Mouse (Mus musculus): Measurements from ENCODE around the gene Galnt7. TPM values are rescaled to one million over a fixed set of nuclear protein-coding genes. Genes with fewer than 3 reads are reported as not detected.

Galnt7 gene
- polyA plus RNA-seq, 1 experiment from 2014 or later, result 10.1 TPM

DNA sequence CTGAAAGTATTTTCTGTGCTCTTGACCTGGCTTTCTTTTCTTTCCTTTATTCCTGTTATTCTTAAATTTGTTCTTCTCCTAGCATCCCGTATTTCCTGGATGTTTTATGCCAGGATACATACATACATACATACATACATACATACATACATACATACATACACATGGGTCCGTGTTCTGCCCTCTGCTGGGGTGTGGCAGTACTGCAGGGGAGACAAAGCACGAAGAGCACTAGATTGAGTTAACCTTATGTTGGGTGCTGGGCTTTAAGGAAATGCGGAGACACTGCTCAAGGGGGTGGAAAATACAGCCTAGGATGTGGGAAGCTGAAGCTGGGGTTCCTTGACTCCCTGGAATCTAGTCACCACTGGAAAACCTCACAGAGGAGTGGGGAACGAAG, 149.2 kb downstream of the Galnt7 start:
- H3K36me3 ChIP-seq, result no peaks in the 10 kb centered on the region

DNA sequence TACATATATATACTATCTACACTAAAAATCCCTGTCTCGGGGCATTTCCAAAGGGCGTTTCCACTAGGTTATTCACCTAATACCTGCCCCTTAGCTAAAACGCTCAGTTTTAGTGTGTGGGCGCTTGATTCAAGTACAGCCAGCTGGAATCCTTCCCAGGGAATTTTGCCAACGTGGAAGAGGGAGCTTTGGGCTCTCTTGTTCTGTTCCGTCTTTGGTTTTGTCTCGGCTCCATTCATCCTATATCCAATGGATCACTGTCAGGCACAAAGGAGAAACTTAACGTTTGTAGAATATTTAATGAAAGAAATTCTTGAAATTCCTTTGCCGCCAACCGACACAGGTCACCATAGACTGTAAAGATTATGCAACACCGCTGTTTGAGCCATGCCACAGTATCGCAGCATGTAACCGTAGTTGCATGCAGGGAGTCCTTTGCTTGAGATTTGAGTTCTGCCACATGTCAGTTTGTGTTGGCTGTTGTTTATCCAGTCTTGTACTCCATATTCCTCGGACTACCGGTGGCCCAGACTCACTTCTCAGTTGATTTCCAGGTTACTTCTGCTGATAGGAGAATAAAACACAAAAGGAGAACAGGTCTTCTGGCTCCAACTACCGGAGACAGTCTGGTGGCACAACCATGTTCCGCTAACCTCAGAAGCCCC, 153.9 kb downstream of the Galnt7 start:
- Histone ChIP-seq H3K9ac (replicated peaks) (no peak overlapping the region), H3K4me1 (peaks cover 13% of the 10 kb centered on the region), H3K36me3 (no peaks in the 10 kb centered on the region), H3K9me3 (no peaks in the 10 kb centered on the region), H3K4me3 (peak overlapping the region; percentile 15), H3K4me2 (replicated peaks) (peak overlapping the region; percentile 34), H3K27me3 (no peaks in the 10 kb centered on the region), H3K27ac (replicated peaks) (peak overlapping the region; percentile 59; the same call in 1 of the 2 replicates)
- peak; percentile 74 for ATAC-seq (replicated peaks)
- 17% methylated on average over 17 of the region's 17 CpGs for WGBS

More for the DNA sequence above, 149.2 kb downstream of the Galnt7 start:
- ATAC-seq (replicated peaks), result peak; percentile 29; the same call in 1 of the 2 replicates
- Histone ChIP-seq H3K4me3 (no peak overlapping the region), H3K27ac (replicated peaks) (no peak overlapping the region), H3K9me3 (no peaks in the 10 kb centered on the region), H3K27me3 (no peaks in the 10 kb centered on the region), H3K4me2 (replicated peaks) (no peak overlapping the region), H3K9ac (replicated peaks) (no peak overlapping the region), H3K4me1 (peaks cover 8% of the 10 kb centered on the region)
- WGBS, result 49% methylated on average over 5 of the region's 5 CpGs

DNA sequence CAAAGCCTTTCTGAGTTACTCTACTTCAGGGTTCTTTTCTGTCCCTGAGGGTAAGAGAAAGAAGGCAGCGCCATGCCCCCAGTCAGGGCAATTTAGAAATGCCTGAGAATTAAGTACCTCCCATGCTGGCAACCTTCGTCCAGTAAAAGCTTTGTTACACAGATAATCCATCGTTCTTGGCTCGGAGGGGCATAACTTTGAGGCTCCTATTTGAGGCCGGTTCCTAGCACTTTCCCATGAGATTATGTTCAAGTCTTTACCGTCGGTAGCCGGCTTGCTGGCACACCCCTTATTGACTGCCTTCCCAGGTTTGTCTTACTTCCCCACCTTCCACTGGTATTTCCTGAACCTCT, 154.4 kb downstream of the Galnt7 start:
- peaks cover 13% of the 10 kb centered on the region for H3K4me1 ChIP-seq
- H3K4me3 ChIP-seq, result peak overlapping the region; percentile 15
- no peaks in the 10 kb centered on the region for H3K36me3 ChIP-seq
- no peaks in the 10 kb centered on the region for H3K9me3 ChIP-seq
- H3K4me2 ChIP-seq (replicated peaks), result peak overlapping the region; percentile 34
- WGBS, result 13% methylated on average over 8 of the region's 8 CpGs
- no peak overlapping the region for H3K9ac ChIP-seq (replicated peaks)
- peak; percentile 54 for ATAC-seq (replicated peaks)
- H3K27me3 ChIP-seq, result no peaks in the 10 kb centered on the region
- peak overlapping the region; percentile 59 for H3K27ac ChIP-seq (replicated peaks)

DNA sequence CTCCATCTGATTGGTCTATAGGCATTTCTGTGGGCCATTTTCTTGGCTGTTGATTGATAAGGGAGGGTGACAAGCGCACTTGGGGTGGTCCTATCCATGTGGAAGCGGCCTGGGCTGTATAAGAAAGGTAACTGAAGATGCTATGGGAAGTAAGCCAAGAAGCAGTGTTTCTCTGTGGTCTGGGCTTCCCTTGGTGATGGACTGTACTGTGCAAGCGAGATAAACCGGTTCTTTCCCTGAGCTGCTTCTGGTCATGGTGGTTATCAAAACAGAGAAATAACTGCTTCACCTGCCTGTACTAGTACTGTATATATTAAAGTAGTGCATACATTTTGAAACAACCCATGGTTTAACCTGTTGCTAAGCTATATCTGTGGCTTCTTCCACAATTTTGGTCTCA, 161.0 kb downstream of the Galnt7 start:
- Histone ChIP-seq H3K4me2 (replicated peaks) (no peak overlapping the region), H3K27ac (replicated peaks) (no peak overlapping the region), H3K4me1 (peaks cover 3% of the 10 kb centered on the region; the same call in 1 of the 2 replicates), H3K4me3 (no peak overlapping the region), H3K9ac (replicated peaks) (no peak overlapping the region), H3K27me3 (no peaks in the 10 kb centered on the region), H3K9me3 (no peaks in the 10 kb centered on the region), H3K36me3 (no peaks in the 10 kb centered on the region)
- WGBS, result 90% methylated on average over 4 of the region's 4 CpGs
- no peak for ATAC-seq (replicated peaks)

DNA sequence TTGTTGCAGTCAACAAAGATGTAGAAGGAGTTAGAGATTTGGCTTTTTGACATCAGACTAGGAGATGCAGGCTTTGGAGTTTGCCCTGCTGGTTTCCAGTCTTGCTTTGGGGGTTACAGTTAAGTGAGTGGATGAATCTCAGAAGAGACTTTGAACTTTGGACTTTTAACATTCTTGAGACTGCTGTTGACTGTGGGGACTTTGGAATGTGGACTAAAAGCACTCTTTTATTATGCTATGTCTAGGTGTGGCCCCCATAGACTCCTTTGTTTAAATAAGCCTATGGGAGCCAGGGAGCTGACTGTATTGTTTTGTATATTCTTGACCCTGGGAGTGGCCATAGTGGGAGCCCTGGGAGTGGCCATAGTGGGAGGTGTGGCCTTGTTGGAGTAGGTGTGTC, 162.9 kb downstream of the Galnt7 start:
- Histone ChIP-seq H3K9me3 (no peaks in the 10 kb centered on the region), H3K4me1 (peaks cover 13% of the 10 kb centered on the region), H3K4me3 (no peak overlapping the region), H3K36me3 (no peaks in the 10 kb centered on the region), H3K4me2 (replicated peaks) (no peak overlapping the region), H3K27me3 (no peaks in the 10 kb centered on the region), H3K9ac (replicated peaks) (no peak overlapping the region), H3K27ac (replicated peaks) (no peak overlapping the region)
- ATAC-seq (replicated peaks), result no peak

DNA sequence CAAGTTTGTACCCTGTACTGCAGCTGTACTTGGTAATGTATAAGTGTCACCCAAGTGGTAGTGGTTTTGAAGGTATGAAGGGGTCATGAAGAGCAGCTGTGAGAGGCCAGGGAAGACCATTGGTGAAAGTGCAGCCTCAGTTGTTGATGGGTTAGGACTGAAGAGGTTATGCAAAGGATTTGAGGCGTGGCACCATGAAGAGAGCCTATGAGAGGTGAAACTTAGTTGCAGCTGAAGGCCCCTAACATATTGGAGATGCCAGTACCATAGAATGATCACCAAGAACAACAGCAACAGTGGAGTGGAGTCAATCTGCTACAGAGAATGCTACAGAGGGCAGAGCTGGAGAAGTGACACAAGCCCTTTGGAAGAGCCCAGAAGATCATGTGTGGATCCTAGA, 163.5 kb downstream of the Galnt7 start:
- ATAC-seq (replicated peaks), result no peak
- Histone ChIP-seq H3K4me1 (peaks cover 13% of the 10 kb centered on the region), H3K9me3 (no peaks in the 10 kb centered on the region), H3K4me3 (no peak overlapping the region), H3K27ac (replicated peaks) (no peak overlapping the region), H3K27me3 (no peaks in the 10 kb centered on the region), H3K4me2 (replicated peaks) (no peak overlapping the region), H3K36me3 (no peaks in the 10 kb centered on the region), H3K9ac (replicated peaks) (no peak overlapping the region)
- 100% methylated on average over 1 of the region's 1 CpGs for WGBS

DNA sequence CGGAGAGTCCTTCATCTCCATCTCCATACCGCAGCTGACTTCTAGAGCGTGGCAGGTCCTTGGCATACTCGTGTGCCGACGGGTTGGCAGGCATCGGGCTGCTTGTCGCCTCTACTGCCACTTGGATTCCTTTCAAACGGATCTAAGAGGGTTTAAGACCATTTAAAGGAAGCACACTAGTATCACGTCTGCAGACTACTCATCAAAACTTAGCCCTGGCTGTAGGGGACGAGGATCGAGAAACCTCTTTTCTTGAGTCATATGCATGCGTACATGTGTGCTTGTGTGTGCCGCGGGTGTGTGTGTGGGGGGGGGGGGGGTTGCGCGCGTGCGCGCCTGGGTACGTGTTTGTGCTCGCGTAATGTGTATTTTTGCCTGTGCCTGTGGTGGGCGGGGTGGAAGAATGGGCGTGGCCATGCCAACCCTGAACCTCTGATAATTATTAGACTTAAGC, 164.5 kb downstream of the Galnt7 start:
- peak overlapping the region; percentile 83 for H3K4me2 ChIP-seq (replicated peaks)
- H3K36me3 ChIP-seq, result no peaks in the 10 kb centered on the region
- WGBS, result under 1% methylated on average over 25 of the region's 25 CpGs
- peak overlapping the region; percentile 99 for H3K27ac ChIP-seq (replicated peaks)
- H3K9me3 ChIP-seq, result no peaks in the 10 kb centered on the region
- peak overlapping the region; percentile 55 for H3K9ac ChIP-seq (replicated peaks)
- peak overlapping the region; percentile 98 for H3K4me3 ChIP-seq
- peaks cover 13% of the 10 kb centered on the region for H3K4me1 ChIP-seq
- ATAC-seq (replicated peaks), result peak; percentile 44
- no peaks in the 10 kb centered on the region for H3K27me3 ChIP-seq

DNA sequence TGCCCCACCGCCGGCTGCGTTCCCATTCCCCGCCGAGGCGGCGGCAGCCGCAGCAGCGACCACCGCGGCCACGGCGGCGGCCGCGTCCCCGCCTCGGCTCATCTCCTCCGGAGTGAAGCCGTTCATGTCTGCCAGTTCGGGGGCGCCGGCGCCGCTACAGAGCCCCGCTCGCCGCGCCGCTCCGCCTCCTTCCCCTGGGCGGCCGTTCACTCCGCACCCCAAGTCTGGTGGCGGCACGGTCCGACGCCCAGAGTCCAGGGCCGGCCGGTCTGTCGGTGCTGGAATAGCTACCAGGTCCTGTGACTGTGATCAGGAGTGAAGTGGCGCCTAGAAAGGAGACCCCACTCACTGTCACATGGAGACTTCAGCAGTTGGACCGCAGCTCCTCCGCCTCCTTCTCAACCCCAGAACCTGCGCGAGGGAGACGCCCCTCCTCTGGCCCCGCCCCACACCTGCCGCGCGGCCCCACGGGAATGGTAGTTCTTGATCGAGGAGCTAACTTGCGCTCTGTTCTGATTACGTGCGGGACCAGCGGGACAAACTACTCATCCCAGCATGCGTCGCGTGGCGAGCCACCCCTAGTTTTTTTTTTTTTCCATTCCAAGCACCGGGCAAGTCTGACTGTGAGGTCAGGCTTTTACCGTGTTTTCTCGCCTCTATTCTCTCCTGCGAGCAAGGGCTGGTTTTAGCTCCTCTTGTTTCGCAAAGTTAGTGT, 165.2 kb downstream of the Galnt7 start, which contains the start of gene Sap30:
Sap30 (minus strand) TSS at position 420 of the 715 bp plus-strand sequence.
- no peaks in the 10 kb centered on the region for H3K27me3 ChIP-seq
- H3K27ac ChIP-seq (replicated peaks), result peak within 1 kb of the TSS; percentile 99
- peaks cover 13% of the 10 kb centered on the region for H3K4me1 ChIP-seq
- H3K4me3 ChIP-seq, result peak within 1 kb of the TSS; percentile 98
- peak within 1 kb of the TSS; percentile 83 for H3K4me2 ChIP-seq (replicated peaks)
- peak within 1 kb of the TSS; percentile 97 for H3K9ac ChIP-seq (replicated peaks)
- H3K36me3 ChIP-seq, result peaks cover 3% of the 10 kb centered on the region
- under 1% methylated on average over 65 of the region's 66 CpGs for WGBS
- H3K9me3 ChIP-seq, result no peaks in the 10 kb centered on the region
- ATAC-seq (replicated peaks), result peak; percentile 98

DNA sequence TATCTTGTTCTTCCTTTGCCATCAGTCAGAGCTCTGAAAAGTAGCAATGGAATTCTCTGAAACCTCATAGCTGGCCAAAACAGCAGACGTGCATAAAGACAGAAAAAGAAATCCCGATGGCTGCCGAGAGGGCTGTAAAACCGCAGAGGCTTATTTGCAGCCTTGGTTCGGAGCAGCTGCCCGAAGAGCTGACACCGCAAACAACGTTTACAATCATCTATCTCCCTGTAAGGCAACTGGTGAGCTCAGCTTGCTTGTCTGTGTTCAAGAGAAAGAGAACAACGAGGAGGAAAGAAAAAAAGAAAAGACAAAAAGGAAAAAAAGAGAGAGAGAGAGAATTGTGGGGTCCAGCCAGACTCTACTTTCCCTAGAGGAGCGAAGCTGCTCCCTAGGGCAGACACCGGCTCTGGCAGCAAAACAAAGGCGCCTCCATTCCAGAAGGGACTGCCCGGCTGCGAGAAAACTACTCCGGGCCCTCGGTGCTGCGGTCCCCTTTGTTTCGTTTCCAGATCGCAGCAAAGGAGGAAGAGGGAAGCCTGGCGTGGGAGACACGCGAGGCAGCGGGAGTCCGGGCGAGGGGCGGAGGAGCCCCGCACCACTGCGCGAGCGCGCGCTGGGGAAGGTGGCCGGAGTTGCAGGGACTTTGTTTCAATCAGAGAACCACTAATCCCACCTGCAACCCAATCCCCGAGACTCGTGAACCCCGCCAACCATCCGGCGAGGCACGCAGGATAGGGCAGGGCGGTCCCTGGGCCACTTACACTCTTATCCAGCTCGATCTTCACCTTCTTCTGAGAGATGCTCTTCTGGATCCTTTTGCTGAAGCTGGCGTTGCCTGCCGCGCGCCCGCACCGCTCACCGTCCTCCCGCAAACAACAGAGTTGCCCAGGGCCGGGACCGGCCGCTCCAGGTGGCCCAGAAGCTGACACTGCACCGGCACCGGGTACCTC, 166.1 kb downstream of the Galnt7 start:
- H3K27ac ChIP-seq (replicated peaks), result peak overlapping the region; percentile 99
- peaks cover 10% of the 10 kb centered on the region for H3K36me3 ChIP-seq
- WGBS, result under 1% methylated on average over 54 of the region's 54 CpGs
- peak overlapping the region; percentile 83 for H3K4me2 ChIP-seq (replicated peaks)
- peak; percentile 3 for ATAC-seq (replicated peaks)
- H3K9ac ChIP-seq (replicated peaks), result peak overlapping the region; percentile 97
- no peaks in the 10 kb centered on the region for H3K27me3 ChIP-seq
- no peaks in the 10 kb centered on the region for H3K9me3 ChIP-seq
- peak overlapping the region; percentile 98 for H3K4me3 ChIP-seq
- peaks cover 13% of the 10 kb centered on the region for H3K4me1 ChIP-seq

DNA sequence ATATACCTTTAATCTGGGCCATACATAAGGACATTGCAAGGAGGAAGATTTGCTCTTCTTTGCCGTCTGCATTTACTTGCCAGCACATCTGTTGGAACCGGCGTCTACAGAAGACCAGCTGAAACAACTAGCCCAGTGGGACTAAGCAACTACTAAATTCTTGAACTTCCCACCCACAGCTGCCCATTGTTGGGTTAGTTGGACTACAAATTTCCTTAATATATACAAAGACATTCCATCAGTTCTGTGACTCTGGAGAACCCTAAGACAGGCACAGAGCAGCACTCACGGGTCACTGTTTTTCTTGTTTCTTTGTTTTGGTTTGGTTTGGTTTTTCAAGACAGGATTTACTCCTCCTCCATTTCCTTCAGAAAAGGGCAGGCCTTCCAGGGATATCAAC, 172.2 kb downstream of the Galnt7 start:
- H3K4me1 ChIP-seq, result peaks cover 7% of the 10 kb centered on the region
- H3K4me3 ChIP-seq, result no peak overlapping the region
- H3K27me3 ChIP-seq, result no peaks in the 10 kb centered on the region
- H3K4me2 ChIP-seq (replicated peaks), result no peak overlapping the region
- no peaks in the 10 kb centered on the region for H3K9me3 ChIP-seq
- H3K36me3 ChIP-seq, result peaks cover 22% of the 10 kb centered on the region
- no peak for ATAC-seq (replicated peaks)
- H3K27ac ChIP-seq (replicated peaks), result no peak overlapping the region
- no peak overlapping the region for H3K9ac ChIP-seq (replicated peaks)
- WGBS, result 85% methylated on average over 4 of the region's 4 CpGs

DNA sequence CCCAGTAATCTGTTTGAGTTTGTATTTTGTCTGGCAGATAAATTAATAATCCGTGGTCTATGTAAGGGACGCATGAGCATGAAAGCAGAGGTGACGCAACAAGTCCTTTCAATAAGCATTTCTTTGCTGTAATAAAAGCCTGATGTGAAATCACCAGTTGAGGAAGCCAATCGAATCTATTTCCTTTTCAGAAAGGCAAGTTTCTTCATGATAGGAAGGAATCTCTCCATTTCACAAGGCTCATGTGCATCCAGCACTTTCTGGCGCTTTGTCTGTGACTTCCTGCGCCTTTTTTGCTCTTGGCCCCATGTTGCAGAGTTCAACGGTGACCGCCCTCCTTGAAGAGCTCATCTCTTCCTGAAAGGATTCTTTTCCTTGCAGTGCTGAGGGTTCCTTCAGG, 173.1 kb downstream of the Galnt7 start:
- whole genome bisulfite sequencing, result 95% methylated on average over 8 of the region's 8 CpGs
- Histone ChIP-seq H3K4me3 (no peak overlapping the region), H3K4me1 (no peaks in the 10 kb centered on the region), H3K27me3 (no peaks in the 10 kb centered on the region), H3K9ac (replicated peaks) (no peak overlapping the region), H3K9me3 (no peaks in the 10 kb centered on the region), H3K4me2 (replicated peaks) (no peak overlapping the region), H3K36me3 (peaks cover 22% of the 10 kb centered on the region), H3K27ac (replicated peaks) (no peak overlapping the region)
- no peak for ATAC-seq (replicated peaks)

DNA sequence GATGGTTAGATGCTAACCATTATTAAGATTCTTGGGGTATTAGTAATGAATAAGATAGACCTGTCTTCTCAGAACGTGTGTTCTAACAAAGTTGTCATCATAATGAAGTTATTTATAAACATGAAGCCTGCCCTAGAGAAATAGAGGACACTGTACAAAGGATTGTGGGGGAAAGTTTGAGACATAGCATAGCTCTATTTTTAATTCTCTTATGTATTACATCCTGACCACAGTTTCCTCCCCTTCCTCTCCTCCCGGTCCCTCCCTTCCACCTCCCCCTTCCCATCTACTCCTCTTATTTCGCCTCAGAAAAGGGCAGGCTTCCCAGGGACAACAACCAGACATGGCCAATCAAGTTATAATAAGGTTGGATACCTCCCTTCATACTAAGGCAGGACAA, 174.4 kb downstream of the Galnt7 start:
- Histone ChIP-seq H3K27ac (replicated peaks) (no peak overlapping the region), H3K4me2 (replicated peaks) (no peak overlapping the region), H3K9ac (replicated peaks) (no peak overlapping the region), H3K36me3 (peaks cover 22% of the 10 kb centered on the region), H3K27me3 (no peaks in the 10 kb centered on the region), H3K9me3 (no peaks in the 10 kb centered on the region), H3K4me1 (no peaks in the 10 kb centered on the region), H3K4me3 (no peak overlapping the region)
- no peak for ATAC-seq (replicated peaks)
- 78% methylated on average over 3 of the region's 3 CpGs for WGBS

Data from forebrain, embryonic 15.5 days (tissue).